Mouse (Mus musculus) spleen, adult 2 months (tissue): ENCODE results near the gene Deaf1. TPM values are rescaled to one million over a fixed set of nuclear protein-coding genes. Genes with fewer than 3 reads are reported as not detected.

Experiments used
- DNase-seq, 2 experiments: peaks; one replicate each; pipeline versions ENCODE4 v3.0.0 to v3.0.0-alpha.2; 2012 to 2021; ENCODE audit warnings: low spot score in 2 of 2, low read depth in 1 of 2
- H3K27ac ChIP-seq: fragments of 200-500 bp; 2 replicates; pipeline ENCODE4 v1.5.1; 2012; ENCODE audit warnings: low read length, inconsistent platforms; ENCODE audit not compliant: insufficient read depth
- H3K27me3 ChIP-seq: fragments of 200-500 bp; 2 replicates; pipeline ENCODE4 v1.6.1; 2012; ENCODE audit warnings: mild to moderate bottlenecking, moderate library complexity, low read length, inconsistent platforms; ENCODE audit not compliant: control insufficient read depth, insufficient read depth
- H3K36me3 ChIP-seq: fragments of 200-500 bp; 2 replicates; pipeline ENCODE4 v1.6.1; 2012; ENCODE audit warnings: mild to moderate bottlenecking, low read length, inconsistent platforms; ENCODE audit not compliant: control insufficient read depth, insufficient read depth
- H3K4me1 ChIP-seq: fragments of 200-500 bp; 2 replicates; pipeline ENCODE4 v1.6.1; 2011; ENCODE audit warnings: inconsistent platforms; ENCODE audit not compliant: control insufficient read depth, insufficient read depth, insufficient read length
- H3K4me3 ChIP-seq: fragments of 200-500 bp; 2 replicates; pipeline ENCODE4 v1.5.1; 2011; ENCODE audit warnings: mild to moderate bottlenecking, inconsistent platforms; ENCODE audit not compliant: insufficient read depth, insufficient read length; ENCODE audit errors: extremely low read depth
- CTCF ChIP-seq: fragments of 200-500 bp; IDR thresholded peaks from 2 replicates; pipeline ENCODE4 v1.5.1; 2011; ENCODE audit warnings: mild to moderate bottlenecking, inconsistent platforms; ENCODE audit not compliant: insufficient read depth, insufficient read length, insufficient replicate concordance; ENCODE audit errors: extremely low read depth
- POLR2A ChIP-seq: fragments of 200-500 bp; IDR thresholded peaks from 2 replicates; pipeline ENCODE4 v1.6.1; 2011; ENCODE audit warnings: low read depth, low read length, inconsistent platforms
- WGBS: fragments of 180-500 bp; shearing (Covaris S2); methylation state at CpG from one replicate; pipeline ENCODE4 v1.1.7; 2018; 5-methylcytosine and 5-hydroxymethylcytosine counted together
- polyA plus RNA-seq: library from polyadenylated mRNA; depleted of rRNA; stranded (reverse); fragments of >200 nt; gene quantifications from 2 replicates; pipeline ENCODE4 v1.2.3, GENCODE M21; 2012

The Deaf1 gene
- polyA plus RNA-seq, 1 experiment: 15.3 TPM

DNA sequence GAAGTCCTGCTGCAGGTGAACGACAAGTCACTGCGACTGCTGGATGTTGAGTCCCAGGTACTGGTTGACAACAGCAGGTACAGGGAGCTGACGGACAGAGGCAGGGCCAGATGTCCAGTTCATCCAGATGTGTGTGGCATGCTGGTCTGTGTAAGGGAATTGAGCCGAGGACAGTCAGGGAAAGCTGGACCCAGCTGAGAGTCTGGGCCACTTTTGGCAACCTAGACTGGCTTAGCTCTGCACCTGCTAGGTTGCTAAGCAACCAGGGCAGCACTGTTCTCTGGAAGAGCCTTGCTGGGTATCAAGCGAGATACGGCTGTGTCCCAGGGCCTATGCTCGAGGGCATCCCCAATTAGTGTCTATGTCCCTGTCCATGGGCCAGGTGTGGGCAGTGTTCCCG, 27.6 kb upstream of the Deaf1 start:
- Histone ChIP-seq H3K27ac (no peak overlapping the region), H3K4me3 (no peak overlapping the region), H3K36me3 (no peaks in the 10 kb centered on the region), H3K27me3 (no peaks in the 10 kb centered on the region), H3K4me1 (no peaks in the 10 kb centered on the region)
- TF ChIP-seq CTCF (no peak), POLR2A (no peak)
- no peak for DNase-seq
- WGBS: 91% methylated on average over 8 of the region's 8 CpGs

GRCm38 (mm10) chr7:141351061-141351460, 23.6 kb upstream of the Deaf1 start:
- 88% methylated on average over 6 of the region's 6 CpGs for WGBS
- DNase-seq: no peak

GRCm38 (mm10) chr7:141344787-141345186, 17.3 kb upstream of the Deaf1 start:
- H3K27me3 ChIP-seq: no peaks in the 10 kb centered on the region
- H3K27ac ChIP-seq: no peak overlapping the region
- no peak for TF ChIP-seq CTCF
- TF ChIP-seq POLR2A: no peak
- DNase-seq: no peak
- WGBS: 36% methylated on average over 5 of the region's 5 CpGs
- no peak overlapping the region for H3K4me3 ChIP-seq
- no peaks in the 10 kb centered on the region for H3K36me3 ChIP-seq
- H3K4me1 ChIP-seq: no peaks in the 10 kb centered on the region; the same call in 1 of the 2 replicates

More at GRCm38 (mm10) chr7:141351061-141351460, 23.6 kb upstream of the Deaf1 start:
- no peak overlapping the region for H3K27ac ChIP-seq
- no peak overlapping the region for H3K4me3 ChIP-seq
- TF ChIP-seq CTCF: no peak
- TF ChIP-seq POLR2A: no peak
- no peaks in the 10 kb centered on the region for H3K27me3 ChIP-seq
- no peaks in the 10 kb centered on the region for H3K4me1 ChIP-seq
- no peaks in the 10 kb centered on the region for H3K36me3 ChIP-seq

DNA sequence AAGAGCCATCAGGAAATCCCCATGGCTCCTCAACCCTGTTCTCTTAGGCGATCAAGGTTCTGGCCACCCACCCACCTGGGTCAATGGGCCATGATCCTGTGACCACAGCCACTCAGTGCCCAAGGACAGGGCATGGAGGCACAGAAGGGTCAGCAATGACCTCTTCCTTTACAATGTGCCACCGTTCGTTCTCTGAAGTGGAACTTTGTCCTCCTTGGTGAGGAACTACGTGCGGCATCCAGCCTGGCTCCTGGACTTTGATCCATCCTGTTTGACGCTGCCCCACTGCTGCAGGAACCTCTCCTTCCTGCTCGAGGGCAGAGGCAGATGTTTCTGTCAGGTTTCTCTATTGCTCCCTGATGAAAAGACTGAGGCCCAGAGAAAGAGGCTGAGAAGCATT, 16.2 kb upstream of the Deaf1 start:
- DNase-seq: no peak
- Histone ChIP-seq H3K27ac (no peak overlapping the region), H3K4me3 (no peak overlapping the region), H3K27me3 (no peaks in the 10 kb centered on the region), H3K36me3 (no peaks in the 10 kb centered on the region), H3K4me1 (peaks cover under 1% of the 10 kb centered on the region; the same call in 1 of the 2 replicates)
- WGBS: 81% methylated on average over 7 of the region's 7 CpGs
- no peak for TF ChIP-seq POLR2A
- no peak for TF ChIP-seq CTCF

- 83% methylated on average over 2 of the region's 2 CpGs for WGBS
- Histone ChIP-seq H3K36me3 (no peaks in the 10 kb centered on the region), H3K4me1 (peaks cover 5% of the 10 kb centered on the region; the same call in 1 of the 2 replicates), H3K4me3 (no peak overlapping the region), H3K27me3 (no peaks in the 10 kb centered on the region), H3K27ac (no peak overlapping the region)
- no peak for DNase-seq
- TF ChIP-seq CTCF: no peak
- TF ChIP-seq POLR2A: no peak
Measured at GRCm38 (mm10) chr7:141343230-141343629, 15.7 kb upstream of the Deaf1 start.

DNA sequence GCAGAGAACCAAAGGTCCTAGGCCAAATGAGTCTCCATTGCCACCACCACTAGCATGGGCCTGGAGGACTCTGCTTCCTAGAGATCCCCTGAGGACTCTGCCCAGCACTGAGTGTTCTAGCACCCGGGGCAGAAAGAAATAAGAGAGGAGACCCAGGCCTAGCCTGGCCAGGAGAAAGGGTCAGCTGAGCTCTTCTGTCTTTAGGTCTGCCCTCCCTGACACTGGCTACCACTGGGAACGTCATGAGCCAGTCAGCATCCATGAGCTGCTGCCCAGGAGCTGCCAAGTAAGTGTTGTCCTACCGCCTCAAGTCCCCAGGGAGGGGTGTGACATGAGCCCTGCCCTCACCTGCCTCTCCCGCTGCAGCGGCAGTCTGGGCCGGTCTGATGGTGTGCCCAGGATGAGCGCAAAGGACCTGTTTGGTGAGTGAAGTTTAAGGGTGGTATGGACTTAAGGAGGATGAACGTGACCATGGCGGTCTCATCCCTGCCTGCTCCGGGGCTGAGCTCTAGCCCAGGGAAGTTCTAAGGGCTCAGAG, 14.3 kb upstream of the Deaf1 start:
- Histone ChIP-seq H3K4me3 (no peak overlapping the region), H3K27me3 (no peaks in the 10 kb centered on the region), H3K36me3 (no peaks in the 10 kb centered on the region), H3K27ac (no peak overlapping the region), H3K4me1 (peaks cover 14% of the 10 kb centered on the region; the same call in 1 of the 2 replicates)
- TF ChIP-seq CTCF (no peak), POLR2A (no peak)
- WGBS: 86% methylated on average over 10 of the region's 10 CpGs
- no peak for DNase-seq

GRCm38 (mm10) chr7:141340476-141340875, 13.0 kb upstream of the Deaf1 start:
- TF ChIP-seq CTCF: no peak
- no peak for TF ChIP-seq POLR2A
- no peak for DNase-seq
- H3K4me3 ChIP-seq: no peak overlapping the region
- no peaks in the 10 kb centered on the region for H3K27me3 ChIP-seq
- H3K36me3 ChIP-seq: no peaks in the 10 kb centered on the region
- WGBS: 93% methylated on average over 6 of the region's 6 CpGs
- peaks cover 14% of the 10 kb centered on the region; the same call in 1 of the 2 replicates for H3K4me1 ChIP-seq
- no peak overlapping the region for H3K27ac ChIP-seq
